Mouse (Mus musculus) MEL (cell line): Measurements from ENCODE around the gene Rin1. TPM values are rescaled to one million over a fixed set of nuclear protein-coding genes. Genes with fewer than 3 reads are reported as not detected.
A peak's percentile ranks its signal among the peaks of the same experiment; 100 is the strongest.

Experiments
- DNase-seq: peaks from one replicate; pipeline ENCODE4 v3.0.0; 2011; ENCODE audit warnings: low read depth, low spot score
- H3K27ac ChIP-seq: 2 replicates; pipeline ENCODE4 v1.5.1; 2012; ENCODE audit warnings: low read depth, mild to moderate bottlenecking, control low read depth, low read length, moderate library complexity; ENCODE audit not compliant: control insufficient read depth
- H3K27me3 ChIP-seq, 2 experiments: fragments of 150-350 bp in 1 of 2; sonication (generic) in 1 of 2; 2 replicates each; pipeline ENCODE4 v1.6.1; 2012; ENCODE audit warnings: low read length in 2 of 2, mild to moderate bottlenecking in 2 of 2, improper control_type of control experiment in 1 of 2, moderate library complexity in 1 of 2; ENCODE audit not compliant: insufficient read depth in 2 of 2, control insufficient read depth in 1 of 2
- H3K36me3 ChIP-seq, 2 experiments: 2 replicates each; pipeline ENCODE4 v1.6.1; 2012 to 2014; ENCODE audit warnings: low read length in 2 of 2, improper control_type of control experiment in 1 of 2, inconsistent platforms in 1 of 2, mild to moderate bottlenecking in 1 of 2; ENCODE audit not compliant: insufficient read depth in 2 of 2, control insufficient read depth in 1 of 2
- H3K4me1 ChIP-seq, 2 experiments: fragments of 150-350 bp in 1 of 2; sonication (generic) in 1 of 2; 2 replicates each; pipeline ENCODE4 v1.6.1; 2012; ENCODE audit warnings: low read length in 2 of 2, improper control_type of control experiment in 1 of 2, mild to moderate bottlenecking in 1 of 2; ENCODE audit not compliant: insufficient read depth in 2 of 2, control insufficient read depth in 1 of 2
- H3K4me3 ChIP-seq, 2 experiments: fragments of 150-350 bp in 1 of 2; sonication (generic) in 1 of 2; 2 replicates each; pipeline ENCODE4 v1.5.1; 2012; ENCODE audit warnings: low read depth in 2 of 2, low read length in 2 of 2, mild to moderate bottlenecking in 2 of 2, moderate library complexity in 2 of 2, control low read depth in 1 of 2, improper control_type of control experiment in 1 of 2; ENCODE audit not compliant: control insufficient read depth in 1 of 2, insufficient read depth in 1 of 2
- H3K79me2 ChIP-seq: 2 replicates; pipeline ENCODE4 v1.6.1; 2012; ENCODE audit warnings: mild to moderate bottlenecking, low read length, moderate library complexity; ENCODE audit not compliant: control insufficient read depth, poor library complexity, insufficient read depth
- H3K9ac ChIP-seq: 2 replicates; pipeline ENCODE4 v1.6.1; 2012; ENCODE audit warnings: low read depth, mild to moderate bottlenecking, control low read depth, low read length, moderate library complexity; ENCODE audit not compliant: control insufficient read depth, poor library complexity, severe bottlenecking
- H3K9me3 ChIP-seq: fragments of 150-350 bp; sonication (generic); replicated peaks from 2 replicates; pipeline ENCODE4 v1.6.1; 2012; ENCODE audit warnings: mild to moderate bottlenecking, low read length, improper control_type of control experiment, moderate library complexity; ENCODE audit not compliant: insufficient read depth
- BHLHE40 ChIP-seq: IDR thresholded peaks from 2 replicates; pipeline ENCODE4 v1.6.1; 2012; ENCODE audit warnings: low read depth, mild to moderate bottlenecking, inconsistent platforms, low read length, improper control_type of control experiment, borderline replicate concordance
- CHD1 ChIP-seq: IDR thresholded peaks from 2 replicates; pipeline ENCODE4 v1.6.1; 2012; ENCODE audit warnings: low read depth, mild to moderate bottlenecking, inconsistent platforms, low read length, improper control_type of control experiment
- CHD2 ChIP-seq: IDR thresholded peaks from 2 replicates; pipeline ENCODE4 v1.6.1; 2011; ENCODE audit warnings: low read length, improper control_type of control experiment
- CTCF ChIP-seq, 3 experiments: IDR thresholded peaks in 2 of 3; conservative IDR thresholded peaks in 1 of 3; 2 replicates each; pipeline ENCODE4 v1.5.1; 2011 to 2012; ENCODE audit warnings: low read length in 3 of 3, low read depth in 2 of 3, mild to moderate bottlenecking in 2 of 3, improper control_type of control experiment in 1 of 3, inconsistent platforms in 1 of 3, mixed read lengths in 1 of 3, moderate library complexity in 1 of 3; ENCODE audit not compliant: control insufficient read depth in 1 of 3, insufficient read depth in 1 of 3, poor library complexity in 1 of 3, severe bottlenecking in 1 of 3
- E2F4 ChIP-seq: IDR thresholded peaks from 2 replicates; pipeline ENCODE4 v1.6.1; 2011; ENCODE audit warnings: low read depth, low read length, improper control_type of control experiment, borderline replicate concordance
- ELF1 ChIP-seq: IDR thresholded peaks from 2 replicates; pipeline ENCODE4 v1.6.1; 2014; ENCODE audit warnings: low read depth, mild to moderate bottlenecking, inconsistent platforms, low read length, improper control_type of control experiment, moderate library complexity
- EP300 ChIP-seq, 2 experiments: IDR thresholded peaks; 2 replicates each; pipeline ENCODE4 v1.6.1; 2011; ENCODE audit warnings: improper control_type of control experiment in 2 of 2, low read length in 2 of 2, low read depth in 1 of 2, mild to moderate bottlenecking in 1 of 2
- ETS1 ChIP-seq: IDR thresholded peaks from 2 replicates; pipeline ENCODE4 v1.6.1; 2012; ENCODE audit warnings: low read depth, mild to moderate bottlenecking, inconsistent platforms, low read length, improper control_type of control experiment, moderate library complexity
- GABPA ChIP-seq: IDR thresholded peaks from 2 replicates; pipeline ENCODE4 v1.6.1; 2012; ENCODE audit warnings: low read depth, mild to moderate bottlenecking, inconsistent platforms, low read length, improper control_type of control experiment, moderate library complexity
- GATA1 ChIP-seq: IDR thresholded peaks from 2 replicates; pipeline ENCODE4 v1.6.1; 2011; ENCODE audit warnings: low read depth, low read length, improper control_type of control experiment
- HCFC1 ChIP-seq: IDR thresholded peaks from 2 replicates; pipeline ENCODE4 v1.6.1; 2012; ENCODE audit warnings: low read depth, mild to moderate bottlenecking, inconsistent platforms, low read length, improper control_type of control experiment, moderate library complexity
- JUND ChIP-seq: IDR thresholded peaks from 2 replicates; pipeline ENCODE4 v1.6.1; 2011; ENCODE audit warnings: low read depth, mild to moderate bottlenecking, improper control_type of control experiment, low read length
- KAT2A ChIP-seq: conservative IDR thresholded peaks from 2 replicates; pipeline ENCODE4 v1.6.1; 2012; ENCODE audit warnings: low read depth, low read length, improper control_type of control experiment, inconsistent platforms
- MAFK ChIP-seq: IDR thresholded peaks from 2 replicates; pipeline ENCODE4 v1.6.1; 2011; ENCODE audit warnings: low read depth, mild to moderate bottlenecking, low read length, improper control_type of control experiment, borderline replicate concordance
- MAX ChIP-seq: IDR thresholded peaks from 2 replicates; pipeline ENCODE4 v1.6.1; 2011; ENCODE audit warnings: low read length, improper control_type of control experiment
- MEF2A ChIP-seq: IDR thresholded peaks from 2 replicates; pipeline ENCODE4 v1.6.1; 2014; ENCODE audit warnings: low read depth, mild to moderate bottlenecking, inconsistent platforms, low read length, improper control_type of control experiment; ENCODE audit not compliant: poor library complexity, insufficient replicate concordance, severe bottlenecking; ENCODE audit errors: extremely low read depth
- MYB ChIP-seq: IDR thresholded peaks from 2 replicates; pipeline ENCODE4 v1.6.1; 2011; ENCODE audit warnings: mild to moderate bottlenecking, low read depth, low read length, improper control_type of control experiment
- MYC ChIP-seq: IDR thresholded peaks from 2 replicates; pipeline ENCODE4 v1.6.1; 2011; ENCODE audit warnings: low read depth, mild to moderate bottlenecking, low read length, improper control_type of control experiment, moderate library complexity
- NELFE ChIP-seq: IDR thresholded peaks from 2 replicates; pipeline ENCODE4 v1.6.1; 2011; ENCODE audit warnings: low read depth, low read length, improper control_type of control experiment
- NRF1 ChIP-seq: IDR thresholded peaks from 2 replicates; pipeline ENCODE4 v1.6.1; 2014; ENCODE audit warnings: low read depth, mild to moderate bottlenecking, inconsistent platforms, low read length, improper control_type of control experiment, moderate library complexity; ENCODE audit not compliant: poor library complexity, insufficient read depth, severe bottlenecking
- POLR2A ChIP-seq, 2 experiments: IDR thresholded peaks; 2 replicates each; pipeline ENCODE4 v1.6.1; 2011 to 2012; ENCODE audit warnings: low read length in 2 of 2, mild to moderate bottlenecking in 2 of 2, control low read depth in 1 of 2, improper control_type of control experiment in 1 of 2, low read depth in 1 of 2, moderate library complexity in 1 of 2; ENCODE audit not compliant: control insufficient read depth in 1 of 2, insufficient read depth in 1 of 2, poor library complexity in 1 of 2
- POLR2AphosphoS2 ChIP-seq: IDR thresholded peaks from 2 replicates; pipeline ENCODE4 v1.6.1; 2011; ENCODE audit warnings: low read length, improper control_type of control experiment
- POLR2AphosphoS5 ChIP-seq: IDR thresholded peaks from 2 replicates; pipeline ENCODE4 v1.6.1; 2012; ENCODE audit warnings: low read depth, borderline replicate concordance, mild to moderate bottlenecking, inconsistent platforms, low read length, moderate library complexity, mixed read lengths
- RAD21 ChIP-seq: IDR thresholded peaks from 2 replicates; pipeline ENCODE4 v1.6.1; 2011; ENCODE audit warnings: mild to moderate bottlenecking, low read depth, low read length, improper control_type of control experiment
- RCOR1 ChIP-seq: IDR thresholded peaks from 2 replicates; pipeline ENCODE4 v1.6.1; 2012; ENCODE audit warnings: low read depth, mild to moderate bottlenecking, inconsistent platforms, low read length, improper control_type of control experiment
- SIN3A ChIP-seq: IDR thresholded peaks from 2 replicates; pipeline ENCODE4 v1.6.1; 2012; ENCODE audit warnings: low read length, improper control_type of control experiment, inconsistent platforms
- SMC3 ChIP-seq: IDR thresholded peaks from 2 replicates; pipeline ENCODE4 v1.6.1; 2011; ENCODE audit warnings: low read depth, low read length, improper control_type of control experiment
- TBP ChIP-seq: IDR thresholded peaks from 2 replicates; pipeline ENCODE4 v1.8.0; 2011; ENCODE audit warnings: low read depth, low read length, improper control_type of control experiment
- TCF12 ChIP-seq: IDR thresholded peaks from 2 replicates; pipeline ENCODE4 v1.6.1; 2014; ENCODE audit warnings: low read depth, mild to moderate bottlenecking, inconsistent platforms, low read length, improper control_type of control experiment, moderate library complexity
- UBTF ChIP-seq: IDR thresholded peaks from 2 replicates; pipeline ENCODE4 v1.6.1; 2012; ENCODE audit warnings: low read depth, mild to moderate bottlenecking, inconsistent platforms, low read length, improper control_type of control experiment, moderate library complexity, borderline replicate concordance; ENCODE audit not compliant: insufficient read depth
- USF1 ChIP-seq: IDR thresholded peaks from 2 replicates; pipeline ENCODE4 v1.6.1; 2014; ENCODE audit warnings: low read depth, mild to moderate bottlenecking, inconsistent platforms, low read length, improper control_type of control experiment, moderate library complexity
- USF2 ChIP-seq, 2 experiments: IDR thresholded peaks; 2 replicates each; pipeline ENCODE4 v1.6.1; 2011 to 2012; ENCODE audit warnings: improper control_type of control experiment in 2 of 2, low read length in 2 of 2, borderline replicate concordance in 1 of 2, inconsistent platforms in 1 of 2, low read depth in 1 of 2, mild to moderate bottlenecking in 1 of 2; ENCODE audit not compliant: insufficient read depth in 1 of 2
- ZKSCAN1 ChIP-seq: IDR thresholded peaks from 2 replicates; pipeline ENCODE4 v1.6.1; 2012; ENCODE audit warnings: low read depth, mild to moderate bottlenecking, inconsistent platforms, low read length, improper control_type of control experiment, moderate library complexity
- ZMIZ1 ChIP-seq: IDR thresholded peaks from 2 replicates; pipeline ENCODE4 v1.6.1; 2012; ENCODE audit warnings: low read depth, mild to moderate bottlenecking, inconsistent platforms, low read length, improper control_type of control experiment, moderate library complexity
- ZNF384 ChIP-seq: IDR thresholded peaks from 2 replicates; pipeline ENCODE4 v1.6.1; 2012; ENCODE audit warnings: low read depth, mild to moderate bottlenecking, inconsistent platforms, low read length, improper control_type of control experiment
- polyA plus RNA-seq, 2 experiments: library from polyadenylated mRNA; stranded (reverse) in 1 of 2; unstranded in 1 of 2; fragments of >175 nt in 1 of 2; fragments of >200 nt in 1 of 2; gene quantifications; 2 replicates each; pipeline versions ENCODE4 v1.2.1 to v1.2.4; 2012; ENCODE audit warnings: low replicate concordance in 2 of 2, low read depth in 1 of 2; ENCODE audit not compliant: insufficient read length in 2 of 2, insufficient read depth in 1 of 2, missing spikeins in 1 of 2
- total RNA-seq: library from RNA; depleted of rRNA; stranded (reverse); fragments of 300-350 nt; gene quantifications from 2 replicates; pipeline ENCODE4 v1.2.3, GENCODE M21; 2012

Gene Rin1
- total and polyA plus RNA-seq, 3 experiments: 0.42 to 1.3 TPM; not detected in 1

DNA sequence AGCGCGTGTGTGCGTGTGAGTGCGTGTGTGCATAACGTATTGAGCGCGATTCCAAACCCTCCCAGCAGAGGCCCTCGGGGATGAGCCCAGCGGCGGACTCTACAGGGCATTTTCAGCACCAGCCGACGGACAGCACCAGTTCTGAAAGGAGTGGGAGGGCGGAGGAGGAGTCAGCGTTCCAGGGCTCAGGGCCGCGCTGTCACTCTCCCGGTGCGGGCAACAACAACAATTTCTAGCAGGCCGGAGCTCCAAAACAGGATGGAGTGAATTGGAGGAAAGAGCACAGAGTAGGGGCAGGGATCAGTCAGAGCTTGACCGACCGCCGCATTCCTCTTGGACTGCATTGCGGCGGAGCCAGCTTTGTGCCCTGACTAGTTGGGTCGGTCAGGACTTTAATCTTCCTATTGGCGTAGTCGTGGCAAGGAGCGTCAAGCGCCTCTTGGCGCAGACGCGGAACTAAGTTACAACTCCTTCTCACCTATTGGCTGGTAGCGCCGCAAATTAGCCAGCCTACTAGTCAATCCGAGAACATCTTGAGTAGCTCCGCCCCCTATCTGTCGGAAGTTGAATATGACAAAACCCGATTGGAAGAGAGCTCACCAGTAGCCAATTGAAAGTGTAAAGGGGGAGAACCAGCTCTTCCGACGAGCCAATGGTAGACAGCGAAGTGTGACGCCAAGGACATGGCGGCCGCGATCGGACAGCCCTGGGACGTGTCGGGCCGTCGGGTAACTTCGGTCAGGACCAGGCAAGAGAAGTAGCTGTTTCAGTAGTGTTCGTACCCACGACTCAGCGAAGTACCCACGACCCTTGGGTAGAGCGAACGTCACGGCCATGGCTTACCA is 37.8 kb downstream of the Rin1 start, which contains the start of gene Yif1a:
Gene Yif1a (plus strand): TSS at position 655 of the 845 bp plus-strand sequence.
- no peaks in the 10 kb centered on the region; a peak in 1 of 4 replicates for H3K36me3 ChIP-seq
- peaks cover 3% of the 10 kb centered on the region; the same call in 1 of the 2 replicates for H3K79me2 ChIP-seq
- peak within 1 kb of the TSS; percentile 98 for H3K4me3 ChIP-seq
- peak within 1 kb of the TSS; percentile 83 for H3K9ac ChIP-seq
- peak; percentile 100 for DNase-seq
- H3K4me1 ChIP-seq: peaks cover 0 to 11% of the 10 kb centered on the region in 2 experiments; a peak in 1 of 4 replicates
- peaks cover 5 to 15% of the 10 kb centered on the region in 2 experiments for H3K27me3 ChIP-seq
- H3K9me3 ChIP-seq: no peaks in the 10 kb centered on the region
- peak within 1 kb of the TSS; percentile 62 for H3K27ac ChIP-seq
- TF ChIP-seq KAT2A (peak; percentile 73), SMC3 (peak; percentile 53), RCOR1 (no peak), MYB (no peak), SIN3A (peak; percentile 100), NELFE (peak; percentile 78), NRF1 (peak; percentile 82), POLR2AphosphoS2 (0 out of 2 replicates have a peak, but pooled peaks have one; percentile 44), RAD21 (peak; percentile 9; the same call in 1 of the 2 replicates), UBTF (no peak), CHD1 (no peak), ETS1 (no peak; the same call in 1 of the 2 replicates), EP300 (IDR thresholded peaks at IDR 0.05; ENCODE audit: low read depth in 1 of 2, low read length in 2 of 2) (no peak), TCF12 (no peak), E2F4 (no peak), CTCF (IDR thresholded peaks at IDR 0.05 in 2 of 3, conservative IDR thresholded peaks at IDR 0.05 in 1 of 3; ENCODE audit: control insufficient read depth in 1 of 3, insufficient read depth in 1 of 3, low read depth in 2 of 3, low read length in 3 of 3, poor library complexity in 1 of 3, severe bottlenecking in 1 of 3) (peak; percentile 39 to 62 (median 59)), CHD2 (peak; percentile 74), HCFC1 (peak; percentile 90), ZNF384 (no peak), MEF2A (no peak), BHLHE40 (no peak), POLR2A (IDR thresholded peaks at IDR 0.05; ENCODE audit: control insufficient read depth in 1 of 2, insufficient read depth in 1 of 2, low read depth in 1 of 2, low read length in 2 of 2, poor library complexity in 1 of 2) (peak; percentile 79 to 87), GATA1 (0 out of 2 replicates have a peak, but pooled peaks have one; percentile 2), ZMIZ1 (peak; percentile 48; the same call in 1 of the 2 replicates), TBP (peak; percentile 63), ZKSCAN1 (no peak), JUND (no peak), POLR2AphosphoS5 (no peak), USF1 (0 out of 2 replicates have a peak, but pooled peaks have one; percentile 5), MAFK (no peak), MAX (peak; percentile 44; the same call in 1 of the 2 replicates), USF2 (IDR thresholded peaks at IDR 0.05; ENCODE audit: borderline replicate concordance in 1 of 2, insufficient read depth in 1 of 2, low read depth in 1 of 2, low read length in 2 of 2) (no peak), MYC (no peak), GABPA (no peak), ELF1 (peak; percentile 94)
